Mouse (Mus musculus): ENCODE results near the gene Rab34.

Rab34 gene

GRCm38 (mm10) chr11:78153778-78154177 lies 34.5 kb upstream of the Rab34 start:
- H3K27me3 ChIP-seq (ENCODE audit: insufficient read depth, low read length) = no peaks in the 10 kb centered on the region

GRCm38 (mm10) chr11:78155674-78156073 lies 32.6 kb upstream of the Rab34 start:
- Histone ChIP-seq H3K4me1 (replicated peaks; ENCODE audit: low read depth, low read length) (peaks cover 81% of the 10 kb centered on the region), H3K4me3 (replicated peaks; ENCODE audit: low read length) (no peak overlapping the region), H3K36me3 (ENCODE audit: insufficient read depth, low read length) (peaks cover 93% of the 10 kb centered on the region), H3K9me3 (ENCODE audit: low read length) (no peaks in the 10 kb centered on the region), H3K27me3 (ENCODE audit: insufficient read depth, low read length) (no peaks in the 10 kb centered on the region)
- TF ChIP-seq CTCF (conservative IDR thresholded peaks at IDR 0.05; ENCODE audit: low read length) (no peak), POU5F1 (IDR thresholded peaks at IDR 0.05; ENCODE audit: borderline replicate concordance, low read length) (no peak), NANOG (IDR thresholded peaks at IDR 0.05; ENCODE audit: borderline replicate concordance, low read length) (no peak)

More at GRCm38 (mm10) chr11:78153778-78154177, 34.5 kb upstream of the Rab34 start:
- Histone ChIP-seq H3K4me3 (replicated peaks; ENCODE audit: low read length) (no peak overlapping the region), H3K36me3 (ENCODE audit: insufficient read depth, low read length) (peaks cover 92% of the 10 kb centered on the region), H3K4me1 (replicated peaks; ENCODE audit: low read depth, low read length) (peaks cover 63% of the 10 kb centered on the region), H3K9me3 (ENCODE audit: low read length) (no peaks in the 10 kb centered on the region)
- TF ChIP-seq CTCF (conservative IDR thresholded peaks at IDR 0.05; ENCODE audit: low read length) (no peak), NANOG (IDR thresholded peaks at IDR 0.05; ENCODE audit: borderline replicate concordance, low read length) (no peak), POU5F1 (IDR thresholded peaks at IDR 0.05; ENCODE audit: borderline replicate concordance, low read length) (no peak)

- Histone ChIP-seq H3K36me3 (ENCODE audit: insufficient read depth, low read length) (peaks cover 95% of the 10 kb centered on the region), H3K4me1 (replicated peaks; ENCODE audit: low read depth, low read length) (peaks cover 86% of the 10 kb centered on the region), H3K4me3 (replicated peaks; ENCODE audit: low read length) (no peak overlapping the region), H3K27me3 (ENCODE audit: insufficient read depth, low read length) (no peaks in the 10 kb centered on the region), H3K9me3 (ENCODE audit: low read length) (no peaks in the 10 kb centered on the region)
- no peak for TF ChIP-seq NANOG (IDR thresholded peaks at IDR 0.05; ENCODE audit: borderline replicate concordance, low read length)
- TF ChIP-seq CTCF (conservative IDR thresholded peaks at IDR 0.05; ENCODE audit: low read length) = no peak
- no peak for TF ChIP-seq POU5F1 (IDR thresholded peaks at IDR 0.05; ENCODE audit: borderline replicate concordance, low read length)
Measured at GRCm38 (mm10) chr11:78156156-78156699, 32.0 kb upstream of the Rab34 start.

GRCm38 (mm10) chr11:78159096-78159495 lies 29.1 kb upstream of the Rab34 start:
- Histone ChIP-seq H3K4me1 (replicated peaks; ENCODE audit: low read depth, low read length) (peaks cover 94% of the 10 kb centered on the region), H3K4me3 (replicated peaks; ENCODE audit: low read length) (no peak overlapping the region), H3K36me3 (ENCODE audit: insufficient read depth, low read length) (peaks cover 96% of the 10 kb centered on the region), H3K9me3 (ENCODE audit: low read length) (no peaks in the 10 kb centered on the region), H3K27me3 (ENCODE audit: insufficient read depth, low read length) (no peaks in the 10 kb centered on the region)
- TF ChIP-seq NANOG (IDR thresholded peaks at IDR 0.05; ENCODE audit: borderline replicate concordance, low read length) = no peak
- peak; percentile 83 for TF ChIP-seq CTCF (conservative IDR thresholded peaks at IDR 0.05; ENCODE audit: low read length)
- no peak for TF ChIP-seq POU5F1 (IDR thresholded peaks at IDR 0.05; ENCODE audit: borderline replicate concordance, low read length)

- Histone ChIP-seq H3K4me1 (replicated peaks; ENCODE audit: low read depth, low read length) (peaks cover 89% of the 10 kb centered on the region), H3K36me3 (ENCODE audit: insufficient read depth, low read length) (peaks cover 91% of the 10 kb centered on the region), H3K4me3 (replicated peaks; ENCODE audit: low read length) (peak overlapping the region; percentile 52), H3K27me3 (ENCODE audit: insufficient read depth, low read length) (no peaks in the 10 kb centered on the region), H3K9me3 (ENCODE audit: low read length) (no peaks in the 10 kb centered on the region)
- TF ChIP-seq NANOG (IDR thresholded peaks at IDR 0.05; ENCODE audit: borderline replicate concordance, low read length) (no peak), CTCF (conservative IDR thresholded peaks at IDR 0.05; ENCODE audit: low read length) (no peak), POU5F1 (IDR thresholded peaks at IDR 0.05; ENCODE audit: borderline replicate concordance, low read length) (no peak)
Measured at GRCm38 (mm10) chr11:78159557-78159956, 28.7 kb upstream of the Rab34 start.

GRCm38 (mm10) chr11:78160171-78160570 lies 28.1 kb upstream of the Rab34 start:
- no peaks in the 10 kb centered on the region for H3K9me3 ChIP-seq (ENCODE audit: low read length)
- TF ChIP-seq NANOG (IDR thresholded peaks at IDR 0.05; ENCODE audit: borderline replicate concordance, low read length) (no peak), POU5F1 (IDR thresholded peaks at IDR 0.05; ENCODE audit: borderline replicate concordance, low read length) (no peak), CTCF (conservative IDR thresholded peaks at IDR 0.05; ENCODE audit: low read length) (no peak)

GRCm38 (mm10) chr11:78160675-78161074 lies 27.6 kb upstream of the Rab34 start:
- TF ChIP-seq CTCF (conservative IDR thresholded peaks at IDR 0.05; ENCODE audit: low read length) (no peak), POU5F1 (IDR thresholded peaks at IDR 0.05; ENCODE audit: borderline replicate concordance, low read length) (no peak), NANOG (IDR thresholded peaks at IDR 0.05; ENCODE audit: borderline replicate concordance, low read length) (no peak)
- Histone ChIP-seq H3K4me1 (replicated peaks; ENCODE audit: low read depth, low read length) (peaks cover 83% of the 10 kb centered on the region), H3K4me3 (replicated peaks; ENCODE audit: low read length) (peak overlapping the region; percentile 52), H3K27me3 (ENCODE audit: insufficient read depth, low read length) (no peaks in the 10 kb centered on the region), H3K9me3 (ENCODE audit: low read length) (no peaks in the 10 kb centered on the region), H3K36me3 (ENCODE audit: insufficient read depth, low read length) (peaks cover 80% of the 10 kb centered on the region)

More at GRCm38 (mm10) chr11:78160171-78160570, 28.1 kb upstream of the Rab34 start:
- H3K4me3 ChIP-seq (replicated peaks; ENCODE audit: low read length) = peak overlapping the region; percentile 52
- peaks cover 86% of the 10 kb centered on the region for H3K4me1 ChIP-seq (replicated peaks; ENCODE audit: low read depth, low read length)
- peaks cover 85% of the 10 kb centered on the region for H3K36me3 ChIP-seq (ENCODE audit: insufficient read depth, low read length)
- no peaks in the 10 kb centered on the region for H3K27me3 ChIP-seq (ENCODE audit: insufficient read depth, low read length)

- Histone ChIP-seq H3K27me3 (ENCODE audit: insufficient read depth, low read length) (no peaks in the 10 kb centered on the region), H3K36me3 (ENCODE audit: insufficient read depth, low read length) (peaks cover 75% of the 10 kb centered on the region), H3K4me3 (replicated peaks; ENCODE audit: low read length) (0 out of 2 replicates have a peak overlapping the region, but pooled peaks have one; percentile 52), H3K9me3 (ENCODE audit: low read length) (no peaks in the 10 kb centered on the region), H3K4me1 (replicated peaks; ENCODE audit: low read depth, low read length) (peaks cover 84% of the 10 kb centered on the region)
- TF ChIP-seq POU5F1 (IDR thresholded peaks at IDR 0.05; ENCODE audit: borderline replicate concordance, low read length) = no peak
- no peak for TF ChIP-seq NANOG (IDR thresholded peaks at IDR 0.05; ENCODE audit: borderline replicate concordance, low read length)
- no peak for TF ChIP-seq CTCF (conservative IDR thresholded peaks at IDR 0.05; ENCODE audit: low read length)
Measured at GRCm38 (mm10) chr11:78161169-78161568, 27.1 kb upstream of the Rab34 start.

GRCm38 (mm10) chr11:78161968-78162367 lies 26.3 kb upstream of the Rab34 start:
- TF ChIP-seq NANOG (IDR thresholded peaks at IDR 0.05; ENCODE audit: borderline replicate concordance, low read length) (no peak), POU5F1 (IDR thresholded peaks at IDR 0.05; ENCODE audit: borderline replicate concordance, low read length) (no peak), CTCF (conservative IDR thresholded peaks at IDR 0.05; ENCODE audit: low read length) (no peak)
- peak overlapping the region; percentile 98 for H3K4me3 ChIP-seq (replicated peaks; ENCODE audit: low read length)
- peaks cover 85% of the 10 kb centered on the region for H3K4me1 ChIP-seq (replicated peaks; ENCODE audit: low read depth, low read length)
- no peaks in the 10 kb centered on the region for H3K27me3 ChIP-seq (ENCODE audit: insufficient read depth, low read length)
- peaks cover 67% of the 10 kb centered on the region for H3K36me3 ChIP-seq (ENCODE audit: insufficient read depth, low read length)
- H3K9me3 ChIP-seq (ENCODE audit: low read length) = no peaks in the 10 kb centered on the region

Measured in E14TG2a.4 (cell line).